Mouse (Mus musculus): ENCODE data around the gene Trappc3l. TPM values are rescaled to one million over a fixed set of nuclear protein-coding genes. Genes with fewer than 3 reads are reported as not detected.

Gene Trappc3l
- not detected in 2 replicates for polyA plus RNA-seq (2012; rRNA removed)

GRCm38 (mm10) chr10:34037401-34037800 is at the start of gene Trappc3l:
Gene Trappc3l (plus strand): TSS chr10:34037597.

GRCm38 (mm10) chr10:34019302-34020075 is 17.9 kb upstream of the Trappc3l start, which contains the start of gene Rwdd1:
Gene Rwdd1 (minus strand): TSS chr10:34019624.

GRCm38 (mm10) chr10:34044210-34044609 is 6.8 kb downstream of the Trappc3l start, which contains the start of gene Calhm4:
Gene Calhm4 (minus strand): TSS chr10:34044310.

DNA sequence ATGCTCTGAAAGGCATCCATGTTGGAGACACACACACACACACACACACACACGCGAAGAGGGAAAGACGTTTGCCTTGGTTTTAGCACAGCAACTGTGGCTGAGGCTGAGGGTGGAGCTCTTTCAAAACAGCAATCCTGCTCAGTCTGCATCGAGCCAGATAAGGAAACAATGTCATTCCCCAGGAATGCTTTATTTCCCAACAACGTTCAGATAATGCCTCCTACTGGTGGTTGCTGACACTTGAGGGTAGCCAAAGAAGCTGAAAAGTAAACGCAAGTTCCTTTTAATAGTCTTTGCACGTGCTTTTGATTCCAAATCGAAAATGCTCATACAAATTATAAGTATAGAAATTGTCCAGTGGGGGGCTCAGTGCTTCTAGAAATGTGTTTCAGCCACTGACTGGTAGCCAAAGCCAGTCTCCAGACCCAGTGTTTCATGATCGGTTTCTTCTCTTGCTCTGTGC is 59.1 kb downstream of the Trappc3l start, which contains the start of gene Calhm5:
Gene Calhm5 (minus strand): TSS at position 102 of the 466 bp plus-strand sequence.

GRCm38 (mm10) chr10:34127392-34128378 is 90.3 kb downstream of the Trappc3l start, which contains the start of gene Calhm6:
Gene Calhm6 (minus strand): TSS chr10:34127984.

Other genes starting within 250 kb of the Trappc3l start
- 1.2 and 1.9 TPM in 2 replicates for gene Sult3a1, start 179.9 kb upstream of the Trappc3l start, polyA plus RNA-seq (2012; rRNA removed)
- 0.15 and 0.20 TPM in 2 replicates for gene Rsph4a, start 132.5 kb upstream of the Trappc3l start, polyA plus RNA-seq (2012; rRNA removed)
- gene Zup1, start 86.3 kb upstream of the Trappc3l start, polyA plus RNA-seq (2012; rRNA removed) = 6.8 and 7.1 TPM in 2 replicates
- gene Rwdd1, start 18.0 kb upstream of the Trappc3l start, polyA plus RNA-seq (2012; rRNA removed) = 22.3 and 23.1 TPM in 2 replicates
- not detected in 2 replicates for gene Calhm4, start 6.7 kb downstream of the Trappc3l start, polyA plus RNA-seq (2012; rRNA removed)
- 0.02 and 0.04 TPM in 2 replicates for gene Calhm5, start 58.9 kb downstream of the Trappc3l start, polyA plus RNA-seq (2012; rRNA removed)
- gene Calhm6, start 90.4 kb downstream of the Trappc3l start, polyA plus RNA-seq (2012; rRNA removed) = 2.7 and 2.8 TPM in 2 replicates
- gene Dse, start 170.1 kb downstream of the Trappc3l start, polyA plus RNA-seq (2012; rRNA removed) = 4.4 and 5.3 TPM in 2 replicates
- 10.3 and 10.5 TPM in 2 replicates for gene Tspyl1, start 244.6 kb downstream of the Trappc3l start, polyA plus RNA-seq (2012; rRNA removed)

All from liver, embryonic 18 days (tissue).